Mouse (Mus musculus): Measurements from ENCODE around the gene Serpinb13. TPM values are rescaled to one million over a fixed set of nuclear protein-coding genes. Genes with fewer than 3 reads are reported as not detected.

Serpinb13 gene
- total RNA-seq (2023): not detected

DNA sequence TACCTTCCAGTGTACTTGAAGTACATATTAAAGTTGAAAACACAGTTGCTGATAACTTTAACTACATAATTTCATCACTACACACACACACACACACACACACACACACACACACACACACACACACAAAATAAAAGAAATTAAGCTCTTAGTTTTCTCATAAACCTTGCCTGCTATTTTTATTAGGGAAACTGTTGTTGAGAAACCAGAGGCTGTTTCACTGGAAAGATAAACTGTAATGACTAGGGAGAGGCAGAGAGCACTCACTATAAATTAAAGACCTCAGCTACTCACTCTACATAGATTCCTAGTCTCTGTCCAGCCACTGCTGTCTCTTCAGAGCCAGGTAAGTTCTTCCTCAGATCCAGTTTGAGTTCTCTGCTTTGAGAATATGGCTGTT lies at the start of gene Serpinb13:
Serpinb13 (plus strand) TSS at position 301 of the 400 bp plus-strand sequence.

DNA sequence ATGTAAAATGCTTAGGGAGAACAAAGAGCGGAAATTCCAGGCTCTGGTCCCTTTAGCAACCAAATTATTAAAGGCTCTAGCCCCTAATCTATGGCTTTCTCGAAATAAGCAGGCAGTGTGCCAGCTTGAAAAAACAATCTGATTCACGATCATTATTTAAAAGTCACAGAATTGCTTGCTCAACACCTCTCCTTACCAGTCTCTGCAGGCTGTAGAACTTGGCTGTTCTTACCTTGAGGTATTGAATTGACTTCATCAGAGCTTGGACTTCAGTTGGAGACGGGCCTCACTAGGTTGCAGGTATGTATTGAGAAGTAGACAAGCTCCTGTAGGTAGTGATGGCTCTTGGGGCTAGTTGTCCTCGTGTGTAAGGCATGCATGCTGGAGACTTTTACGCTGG lies 46.5 kb upstream of the Serpinb13 start, which contains the start of gene Serpinb12:
Serpinb12 (plus strand) TSS at position 185 of the 400 bp plus-strand sequence.

Other genes starting within 250 kb of the Serpinb13 start
- gene Kdsr, start 221.3 kb upstream of the Serpinb13 start, total RNA-seq (2023): 10 to 100 TPM; 28.9 to 35.3 TPM
- gene Vps4b, start 184.3 kb upstream of the Serpinb13 start, total RNA-seq (2023): 100 to 1,000 TPM; 106 to 122 TPM
- gene Serpinb5, start 119.8 kb upstream of the Serpinb13 start, total RNA-seq (2023): not detected
- not detected for gene Serpinb12, start 46.5 kb upstream of the Serpinb13 start, total RNA-seq (2023)
- not detected for gene Serpinb3a, start 71.3 kb downstream of the Serpinb13 start, total RNA-seq (2023)
- not detected for gene Serpinb3d, start 102.5 kb downstream of the Serpinb13 start, total RNA-seq (2023)